Mouse (Mus musculus): ENCODE measurements around the gene Mgat4b.
A peak's percentile ranks its signal among the peaks of the same experiment; 100 is the strongest.

Mgat4b gene

DNA sequence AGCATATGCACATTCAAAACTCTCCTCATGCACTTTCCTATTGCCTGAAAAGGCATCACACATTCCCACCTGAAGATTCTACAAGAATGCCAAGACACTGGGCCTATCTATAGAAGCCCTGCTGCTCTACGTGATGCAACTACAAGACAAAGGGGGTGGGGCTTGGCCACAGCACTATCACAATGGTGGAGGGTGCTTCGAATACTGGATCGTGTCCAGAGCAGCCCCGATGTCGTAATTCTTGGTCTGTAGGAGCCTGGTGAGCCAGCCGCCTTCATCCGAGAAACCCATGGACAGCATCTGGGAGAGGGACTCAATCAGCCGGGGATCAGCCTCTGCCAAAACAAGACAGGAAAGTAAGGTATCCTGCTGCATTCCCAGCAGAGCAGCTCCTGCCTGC, 10.1 kb upstream of the Mgat4b start:
- DNase-seq (ENCODE audit: low read depth, low spot score), result no peak

DNA sequence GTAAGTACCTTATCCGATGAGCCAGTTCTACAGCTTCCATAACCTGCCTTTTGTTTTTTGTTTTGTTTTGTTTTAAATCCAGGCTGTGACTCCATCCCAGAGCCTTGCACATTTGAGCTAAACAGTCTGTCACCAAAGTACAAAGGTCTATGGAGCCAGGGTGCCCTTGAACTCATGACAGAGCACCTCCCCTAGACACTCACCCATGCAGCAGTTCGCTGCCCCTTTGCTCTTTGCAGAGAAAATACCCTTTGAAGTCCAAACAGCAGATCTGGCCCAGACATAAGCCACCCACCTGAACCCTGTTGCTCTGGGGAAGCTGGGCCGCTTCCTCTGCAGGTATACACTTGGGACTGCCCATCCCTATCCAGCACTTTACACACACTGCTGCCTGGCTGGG, 9.1 kb upstream of the Mgat4b start:
- DNase-seq (ENCODE audit: low read depth, low spot score), result no peak

DNA sequence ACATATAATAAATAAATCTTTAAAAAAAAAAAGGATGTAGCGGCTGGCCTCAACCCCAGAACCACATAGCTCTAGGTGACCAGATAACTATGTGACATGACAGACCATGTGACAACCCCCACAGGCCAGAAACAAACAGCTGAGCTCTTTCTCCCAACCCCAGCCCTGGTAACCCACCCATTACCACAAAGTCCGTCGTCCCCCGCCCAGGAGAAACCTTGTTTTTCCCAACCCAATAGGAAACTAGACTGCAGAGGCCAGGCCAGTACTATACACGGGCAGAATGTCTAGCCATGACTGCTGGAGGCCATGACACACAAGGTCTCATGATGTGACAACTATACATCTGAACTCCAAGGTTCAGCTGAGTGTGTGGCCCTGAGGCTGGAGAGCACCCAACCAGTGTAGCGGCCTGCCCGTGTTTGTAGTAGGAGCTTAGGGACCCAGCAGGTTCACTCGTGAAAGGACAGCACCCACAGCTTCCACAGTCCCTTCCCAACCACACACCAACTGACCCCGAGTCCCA, 7.3 kb upstream of the Mgat4b start:
- no peak for DNase-seq (ENCODE audit: low read depth, low spot score)

DNA sequence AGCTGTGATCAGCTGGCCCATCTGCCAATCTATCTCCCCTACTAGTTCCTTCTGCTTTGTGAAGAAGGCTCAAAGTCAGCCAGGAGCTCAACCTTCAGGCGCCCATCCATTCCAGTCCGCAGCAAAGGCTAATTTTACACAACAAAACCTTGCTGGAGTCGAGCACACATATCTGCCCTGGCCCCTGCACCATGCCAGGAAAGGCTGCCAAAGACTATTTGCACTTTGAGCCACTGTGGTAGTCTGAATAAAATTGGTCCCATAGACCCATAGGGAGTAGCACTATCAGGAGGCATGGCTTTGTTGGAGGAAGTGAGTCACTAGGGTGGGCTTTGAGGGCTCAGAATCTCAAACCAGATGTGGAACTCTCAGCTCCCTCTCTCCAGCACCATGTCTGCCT, 5.3 kb upstream of the Mgat4b start:
- DNase-seq (ENCODE audit: low read depth, low spot score), result no peak

DNA sequence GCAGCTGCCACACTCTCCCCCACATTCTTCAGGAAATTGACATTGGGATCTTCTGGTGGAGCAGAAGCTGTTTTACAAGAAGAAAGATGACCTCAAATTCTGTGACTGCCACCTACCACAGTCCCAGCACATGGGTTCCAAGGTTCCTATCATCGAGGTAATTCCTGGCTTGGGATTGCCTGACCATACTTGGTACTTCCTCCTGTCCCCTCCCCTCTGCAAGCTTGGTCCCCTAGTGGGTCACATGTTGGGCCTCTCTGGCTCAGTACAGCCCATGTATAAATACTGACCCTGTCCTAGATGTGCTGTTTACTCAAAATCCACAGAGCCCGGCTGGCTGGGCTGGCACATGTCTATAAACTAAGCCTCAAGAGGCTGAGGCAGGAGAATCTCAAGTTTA, 4.7 kb upstream of the Mgat4b start:
- no peak for DNase-seq (ENCODE audit: low read depth, low spot score)

DNA sequence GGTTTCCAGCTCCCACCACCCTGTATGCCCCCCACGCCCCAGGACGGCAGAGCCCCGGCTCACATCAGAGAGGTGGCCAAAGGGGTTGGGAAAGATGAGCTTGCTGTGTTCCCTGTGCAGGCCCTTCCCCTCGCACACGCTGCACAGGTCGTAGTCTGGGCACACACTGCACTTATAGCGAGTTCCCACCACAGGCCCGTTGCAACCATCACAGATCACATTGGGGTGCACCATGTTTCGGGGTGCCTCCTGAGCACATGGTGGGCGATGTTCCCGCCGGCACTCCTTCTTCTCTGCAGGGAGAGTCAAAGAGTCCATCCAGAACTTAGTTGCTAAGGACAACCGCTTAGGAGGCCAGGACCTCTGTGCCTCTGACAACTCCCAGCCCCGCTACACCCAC, 3.3 kb upstream of the Mgat4b start:
- DNase-seq (ENCODE audit: low read depth, low spot score), result no peak

DNA sequence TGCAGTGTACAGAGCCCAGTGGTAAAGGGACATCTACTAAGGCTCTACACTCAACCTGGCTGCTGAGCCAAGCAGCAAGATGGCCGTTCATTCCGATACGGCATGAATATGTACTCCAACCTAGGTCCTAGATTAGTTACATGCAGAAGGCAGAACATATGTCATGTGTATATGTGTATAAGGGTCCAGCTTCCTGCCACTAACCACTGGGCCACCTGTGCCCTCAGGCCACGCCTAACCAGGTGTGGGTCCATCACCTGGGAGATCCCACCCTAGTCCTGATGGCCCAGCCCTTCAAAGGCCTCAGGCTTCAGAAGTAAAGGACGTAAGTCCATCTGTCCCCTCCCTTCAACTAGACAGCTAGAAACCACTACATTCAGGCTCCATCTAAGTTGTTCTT, 2.7 kb upstream of the Mgat4b start:
- DNase-seq (ENCODE audit: low read depth, low spot score), result no peak

DNA sequence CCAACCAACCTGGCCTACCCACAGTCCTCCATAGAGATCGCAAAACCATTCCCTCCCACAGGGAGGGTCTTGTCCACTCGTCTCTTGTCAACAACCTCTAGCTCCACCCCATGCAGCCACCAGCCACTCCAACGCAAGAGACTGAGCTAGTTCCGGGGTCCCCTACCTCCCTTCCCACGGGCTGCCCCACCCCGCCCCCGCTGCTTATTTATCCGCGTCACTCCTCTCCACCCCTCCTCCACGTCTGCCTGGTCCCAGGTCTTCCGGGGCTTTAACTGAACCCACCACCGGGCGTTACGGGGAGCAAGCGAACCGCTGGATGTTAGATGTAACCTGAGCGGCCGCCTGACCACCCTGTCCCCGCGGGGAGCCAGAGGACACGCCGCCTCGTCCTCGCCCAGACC, 587 bp upstream of the Mgat4b start:
- DNase-seq (ENCODE audit: low read depth, low spot score), result peak; percentile 91

DNA sequence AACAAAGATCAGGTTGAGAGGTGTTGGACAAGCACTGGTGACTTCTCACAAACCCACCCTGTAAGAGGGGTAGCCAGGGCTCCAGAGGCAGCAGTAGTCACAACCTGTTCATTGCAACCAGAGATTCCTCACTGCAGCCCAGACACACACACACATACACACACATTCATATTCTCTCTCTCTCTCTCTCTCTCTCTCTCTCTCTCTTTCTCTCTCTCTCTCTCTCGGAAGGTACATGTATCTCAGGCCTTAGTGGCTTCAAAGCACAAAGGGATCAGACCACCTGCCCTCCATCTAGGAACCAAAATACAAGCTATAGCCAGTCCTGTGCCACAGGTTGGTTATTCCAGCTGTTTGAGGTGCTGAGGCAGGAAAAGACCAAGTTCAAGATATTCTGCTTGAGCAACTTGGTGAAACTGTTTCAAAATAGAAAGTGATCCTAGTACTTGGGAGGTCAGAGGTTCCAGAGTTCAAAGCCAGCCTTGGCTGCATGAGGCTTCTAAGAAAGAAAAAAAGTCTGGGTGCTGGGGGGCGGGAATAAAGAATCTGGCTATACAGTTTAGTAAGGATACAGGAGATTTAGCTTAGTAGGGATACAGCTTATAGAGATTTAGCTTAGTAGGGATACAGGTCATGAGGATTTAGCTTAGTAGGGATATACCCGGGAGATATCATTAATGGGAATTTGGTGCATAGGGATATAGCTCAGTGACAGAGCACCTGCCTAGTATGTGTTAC, 801 bp downstream of the Mgat4b start:
- no peak for DNase-seq (ENCODE audit: low read depth, low spot score)

DNA sequence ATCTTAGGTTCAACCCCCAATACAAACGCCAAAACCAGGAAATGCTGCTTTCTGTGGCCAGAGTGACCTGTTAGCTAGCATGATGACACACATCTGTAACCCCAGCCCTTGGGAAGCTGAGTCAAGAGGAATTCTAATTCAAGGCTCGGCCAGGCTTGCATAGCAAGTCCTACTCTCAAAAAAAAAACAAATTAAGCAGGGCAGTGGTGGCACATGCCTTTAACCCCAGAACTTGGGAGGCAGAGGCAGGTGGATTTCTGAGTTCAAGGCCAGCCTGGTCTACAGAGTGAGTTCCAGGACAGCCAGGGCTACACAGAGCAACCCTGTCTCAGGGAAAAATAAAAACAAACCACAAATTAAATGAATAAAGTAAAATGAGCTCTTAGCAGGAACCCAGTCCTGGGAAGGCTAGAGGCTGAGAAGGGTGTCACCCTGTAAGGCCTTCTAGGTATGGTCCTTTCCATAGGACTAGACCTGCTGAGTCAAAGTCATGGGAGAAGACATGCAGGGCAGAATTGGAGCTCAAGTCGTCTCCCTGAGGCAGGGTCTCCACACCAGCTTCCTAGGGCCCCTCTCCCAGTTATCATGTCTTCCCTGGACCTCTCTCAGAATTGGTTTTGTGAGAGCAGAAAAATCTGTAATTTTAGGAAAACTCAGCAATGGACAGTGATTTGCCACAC, 1.5 kb downstream of the Mgat4b start:
- DNase-seq (ENCODE audit: low read depth, low spot score), result no peak

DNA sequence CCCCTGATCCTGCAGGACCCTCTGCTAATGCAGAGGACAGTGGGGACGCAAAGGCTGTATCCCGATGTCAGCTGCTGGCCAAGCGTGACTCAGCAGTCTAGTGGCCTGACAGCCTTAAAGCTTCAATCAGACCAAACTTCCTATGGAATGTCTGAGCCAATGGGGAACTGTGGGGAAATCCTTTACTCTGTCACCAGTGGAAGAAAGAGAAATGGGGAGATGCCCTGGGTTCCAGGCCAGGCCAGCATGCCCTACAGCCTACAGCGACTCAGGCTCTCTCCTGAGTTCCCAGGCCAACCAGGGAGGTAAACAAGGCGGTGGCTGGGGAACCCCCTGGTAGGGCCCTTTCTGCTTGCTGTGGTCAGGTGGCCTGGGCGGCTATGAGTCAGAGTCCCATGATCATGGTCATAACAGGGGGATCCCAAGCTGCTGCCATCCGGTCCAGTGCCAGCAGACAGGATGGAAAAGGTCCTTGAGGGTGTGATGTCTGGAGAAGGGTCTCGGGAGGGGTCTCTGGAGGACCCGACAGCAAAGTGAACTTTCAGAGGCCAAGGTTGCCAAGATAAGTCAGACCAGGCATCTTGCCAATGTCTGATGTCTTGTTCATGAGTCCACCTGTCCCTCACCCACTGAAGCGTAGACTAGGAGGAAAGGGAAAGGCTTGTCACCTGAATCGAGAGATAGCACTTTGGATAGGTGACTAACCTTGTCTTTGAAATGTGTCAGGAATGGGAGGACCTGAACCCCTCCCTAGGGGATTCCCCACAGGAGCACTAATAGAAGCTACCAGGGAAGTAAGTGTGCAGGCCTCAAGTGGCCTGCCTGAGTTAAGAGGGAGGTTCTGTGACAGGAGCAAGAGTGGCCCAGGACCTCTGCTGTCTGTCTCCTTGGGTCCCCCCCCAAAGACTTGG, 2.4 kb downstream of the Mgat4b start:
- no peak for DNase-seq (ENCODE audit: low read depth, low spot score)

DNA sequence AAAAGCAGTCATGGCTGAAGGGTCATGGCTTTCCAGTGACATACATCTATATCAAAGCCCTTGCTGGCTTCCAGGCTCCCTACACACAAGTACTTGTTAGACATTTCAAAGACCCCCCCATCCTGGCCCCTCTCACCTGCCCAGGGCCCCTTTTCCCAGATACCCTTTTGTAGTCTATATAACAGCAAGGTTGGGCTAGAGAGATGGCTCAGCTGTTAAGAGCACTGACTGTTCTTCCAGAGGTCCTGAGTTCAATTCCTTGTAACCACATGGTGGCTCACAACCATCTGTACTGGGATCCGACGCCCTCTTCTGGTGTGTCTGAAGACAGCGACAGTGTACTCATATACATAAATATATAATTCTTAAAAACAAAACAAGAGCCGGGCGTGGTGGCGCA, 3.9 kb downstream of the Mgat4b start:
- DNase-seq (ENCODE audit: low read depth, low spot score), result no peak

DNA sequence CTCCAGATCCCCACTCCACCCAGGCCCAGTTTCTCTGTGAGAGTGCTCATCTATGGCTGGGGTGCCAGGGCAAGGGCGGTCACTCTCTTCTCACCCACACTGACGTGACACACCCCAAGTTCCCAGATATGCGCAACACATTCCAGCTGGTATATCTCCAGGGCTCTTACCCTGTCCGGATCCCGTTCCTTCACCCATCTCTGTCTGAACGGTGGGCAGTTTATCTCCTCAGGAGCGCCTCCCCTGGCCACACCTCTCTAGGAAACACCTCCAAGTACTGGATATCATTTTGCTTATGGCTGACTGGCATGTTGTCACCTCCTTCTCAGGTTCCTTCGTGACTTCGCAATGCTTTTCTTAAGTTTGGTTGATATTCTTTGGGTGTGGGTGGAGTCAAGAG, 4.9 kb downstream of the Mgat4b start:
- no peak for DNase-seq (ENCODE audit: low read depth, low spot score)

DNA sequence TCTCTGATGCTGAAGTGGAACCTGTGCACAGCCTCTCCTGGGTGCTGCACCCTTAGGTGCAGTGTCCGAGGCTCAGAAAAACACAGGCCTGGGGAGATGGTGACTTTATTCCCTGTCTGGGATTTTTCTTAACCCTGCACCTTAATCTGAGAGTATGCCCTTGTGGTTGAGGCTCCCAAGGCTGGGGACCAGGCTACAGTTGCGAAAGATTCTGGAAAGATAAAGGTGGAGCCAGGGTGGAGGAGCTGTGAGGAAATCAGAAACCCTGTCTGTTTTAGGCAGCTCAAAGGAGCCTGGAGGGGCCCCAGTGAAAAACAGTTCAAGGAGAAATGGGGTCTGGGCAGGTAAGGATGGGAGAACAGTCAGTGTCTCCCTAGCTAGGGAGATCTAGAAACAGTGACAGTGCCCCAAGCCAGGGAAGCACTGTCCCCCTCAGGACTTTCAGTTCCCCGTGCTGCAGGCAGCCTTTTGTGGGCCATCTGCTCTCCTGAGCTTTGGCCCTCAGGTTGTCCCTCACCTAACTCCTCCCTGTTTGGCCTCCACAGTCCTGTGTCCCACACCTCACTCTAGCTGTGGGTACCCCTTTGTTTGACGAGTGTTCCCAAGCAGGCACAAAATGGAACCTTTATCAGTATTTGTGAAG, 6.2 kb downstream of the Mgat4b start:
- DNase-seq (ENCODE audit: low read depth, low spot score), result no peak

DNA sequence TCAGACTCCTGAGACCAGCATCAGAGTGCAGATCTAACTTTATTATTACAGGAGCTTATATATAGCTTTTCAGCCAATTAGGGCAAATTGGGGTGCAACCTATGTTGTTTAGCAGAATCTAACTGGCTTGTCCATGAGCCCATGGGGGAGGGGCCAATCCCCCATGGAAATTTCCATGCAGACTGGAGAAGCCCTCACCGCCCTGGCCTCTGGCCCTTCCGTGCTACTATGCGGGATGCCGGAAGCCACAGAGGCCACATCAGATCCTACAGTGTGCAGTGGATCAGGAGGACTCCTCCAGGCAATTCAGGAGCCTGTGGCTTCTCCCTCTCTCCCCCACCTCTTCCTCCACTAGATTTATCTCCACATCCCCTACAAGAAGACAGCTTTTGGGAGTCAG, 7.1 kb downstream of the Mgat4b start:
- no peak for DNase-seq (ENCODE audit: low read depth, low spot score)

DNA sequence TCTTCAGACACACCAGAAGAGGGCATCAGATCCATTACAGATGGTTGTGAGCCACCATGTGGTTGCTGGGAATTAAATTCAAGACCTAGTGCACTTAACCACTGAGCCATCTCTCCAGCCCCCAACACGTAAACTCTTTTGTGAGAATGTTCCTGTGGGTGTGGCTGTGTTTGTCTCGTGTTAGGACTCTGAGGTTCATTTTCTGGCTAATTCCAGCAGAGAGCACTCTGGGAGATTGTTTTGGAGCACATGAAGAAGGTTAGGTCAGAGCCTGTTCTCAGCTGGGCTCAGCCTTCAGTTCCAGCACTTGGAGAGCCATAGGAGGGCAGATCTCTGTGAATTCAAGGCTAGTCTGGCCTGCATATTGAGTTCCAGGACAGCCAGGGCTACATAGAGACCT, 9.1 kb downstream of the Mgat4b start:
- no peak for DNase-seq (ENCODE audit: low read depth, low spot score)

DNA sequence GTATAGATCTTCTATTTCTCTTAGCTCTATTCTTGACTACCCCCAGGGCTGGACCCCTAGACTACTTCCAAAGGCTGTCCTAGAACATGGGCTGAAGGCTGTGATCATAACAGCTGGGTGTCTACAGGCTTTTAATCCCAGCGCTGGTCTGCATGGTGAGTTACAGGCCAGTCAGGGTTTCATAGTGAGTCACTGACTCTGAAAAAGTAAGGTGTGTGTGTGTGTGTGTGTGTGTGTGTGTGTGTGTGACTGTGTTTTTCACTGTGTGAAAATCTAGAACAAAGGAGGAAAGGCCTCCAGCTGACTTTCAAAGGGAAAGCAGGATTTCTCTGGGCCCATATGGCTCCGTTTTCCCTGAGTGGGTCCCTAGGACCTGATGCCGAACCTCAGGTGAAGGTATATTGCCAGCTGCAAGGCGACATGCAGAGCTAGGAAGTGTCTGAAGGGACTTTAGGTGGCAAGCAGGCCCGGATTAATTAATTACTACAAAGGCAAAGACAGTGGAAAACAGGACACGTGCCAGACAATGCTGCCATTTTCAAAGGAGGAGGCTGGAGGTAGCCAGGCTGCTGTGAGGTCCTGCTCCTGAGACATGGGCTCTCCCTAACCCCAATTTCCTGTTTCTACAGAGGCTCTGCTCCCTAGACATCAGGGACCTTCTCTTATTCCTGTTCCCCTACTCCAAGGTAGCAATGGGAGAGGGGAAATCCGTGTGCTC, 12.0 kb downstream of the Mgat4b start:
- DNase-seq (ENCODE audit: low read depth, low spot score), result no peak

DNA sequence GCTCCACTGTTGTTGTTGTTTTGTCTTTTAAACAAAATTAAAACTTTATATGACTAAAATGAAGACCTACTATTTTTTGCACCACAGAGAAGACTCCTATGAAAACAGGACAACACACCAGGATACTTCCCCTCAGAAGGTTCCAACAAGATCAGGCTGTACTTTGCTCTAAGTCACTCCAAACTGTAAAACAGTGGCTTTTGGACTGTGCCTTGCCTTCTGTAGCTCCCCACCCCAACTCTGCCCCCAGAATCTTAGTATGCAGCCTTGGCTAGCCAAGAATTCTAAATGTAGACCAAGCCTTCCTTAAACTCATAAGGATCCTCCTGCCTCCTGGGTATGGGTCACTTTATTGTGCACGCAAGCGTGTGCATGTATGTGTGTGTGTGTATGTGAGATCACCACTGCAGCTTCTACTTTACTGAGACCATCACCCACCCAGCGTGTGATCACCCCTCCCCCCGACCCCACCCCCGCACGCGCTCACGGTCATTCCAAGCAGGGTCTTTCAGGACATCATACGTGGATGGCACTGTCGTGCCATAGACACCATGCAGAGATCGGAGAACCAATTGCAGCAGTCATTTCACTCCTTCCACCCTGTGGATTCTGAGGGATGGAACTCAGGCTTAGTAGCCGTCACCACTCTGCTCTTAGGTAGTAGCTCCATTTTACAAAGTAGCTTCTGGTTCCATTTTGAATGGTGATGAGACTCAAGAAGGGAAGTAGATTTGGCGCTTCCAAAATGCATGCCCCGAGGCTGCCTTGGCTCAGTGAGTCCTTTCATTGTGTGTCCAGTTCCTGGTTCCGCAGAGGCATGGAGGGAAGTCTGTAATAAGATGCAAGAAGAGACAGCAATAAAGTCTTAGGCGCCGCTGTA, 13.3 kb downstream of the Mgat4b start:
- no peak for DNase-seq (ENCODE audit: low read depth, low spot score)

DNA sequence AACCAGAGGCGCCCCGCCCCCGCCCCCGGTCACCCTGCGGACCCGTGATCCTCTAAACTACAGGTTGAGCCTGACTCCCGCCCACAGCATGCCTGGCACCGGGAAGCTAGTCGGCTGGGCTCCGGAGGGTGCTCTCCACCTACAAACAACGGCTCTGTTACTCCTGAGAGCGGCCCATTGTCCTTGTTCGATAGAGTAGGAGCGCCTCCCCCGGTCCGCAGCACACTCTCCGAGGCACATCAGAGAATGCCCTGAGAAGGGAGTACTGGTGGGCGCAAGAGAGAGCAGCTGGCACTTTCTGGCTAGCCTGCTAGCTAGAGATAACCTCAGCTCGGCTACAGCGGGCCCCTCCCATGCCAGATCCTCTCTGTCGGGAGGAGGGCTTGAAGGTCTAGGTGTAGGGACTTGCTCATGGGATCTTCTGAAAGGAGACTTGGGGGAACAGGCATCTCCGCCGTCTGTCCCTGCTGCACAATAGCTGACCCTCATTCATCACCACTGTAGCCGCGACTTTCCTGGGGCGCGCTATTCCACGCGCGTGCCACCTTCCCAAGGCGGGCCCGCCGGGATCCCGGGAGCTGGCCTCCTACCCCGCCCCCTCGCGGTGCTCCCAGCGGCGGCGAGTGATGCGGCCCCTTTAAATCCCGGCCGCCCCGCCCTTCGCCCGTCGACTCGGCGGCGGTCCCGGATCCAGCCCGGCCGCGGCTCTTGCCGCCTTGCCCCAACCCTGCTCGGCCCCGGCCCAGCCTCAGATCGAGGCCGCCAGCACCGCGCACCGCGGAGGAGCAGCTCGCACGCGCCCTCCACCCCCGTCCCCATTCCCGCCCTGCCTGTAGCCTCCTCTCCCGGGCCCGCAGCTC, 14.2 kb downstream of the Mgat4b start:
- no peak for DNase-seq (ENCODE audit: low read depth, low spot score)
